Mouse (Mus musculus): ENCODE measurements at regions not wholly inside any gene's neighbourhood (a gene's known extent, or its start where the extent isn't known, plus 50 kb on each side); places are given as distances from the start of the nearest gene placed in this dataset.

GRCm38 (mm10) chr13:5448601-5449000 is 412.7 kb upstream of the Klf6 start:
- Histone ChIP-seq H3K4me3 (replicated peaks; ENCODE audit: low read length) (no peak overlapping the region), H3K9me3 (ENCODE audit: control insufficient read depth, low read length) (no peaks in the 10 kb centered on the region), H3K9ac (no peak overlapping the region), H3K4me2 (replicated peaks) (no peak overlapping the region), H3K36me3 (replicated peaks; ENCODE audit: control insufficient read depth, insufficient read depth) (no peaks in the 10 kb centered on the region), H3K27ac (no peak overlapping the region), H3K27me3 (ENCODE audit: control insufficient read depth, insufficient read depth, low read length) (no peaks in the 10 kb centered on the region), H3K4me1 (replicated peaks; ENCODE audit: control insufficient read depth, insufficient read depth, low read length) (no peaks in the 10 kb centered on the region)
- 84% methylated on average over 1 of the region's 1 CpGs for WGBS
- no peak for ATAC-seq (ENCODE audit: low FRiP score)
- DNase-seq (ENCODE audit: low spot score): no peak

- ATAC-seq (ENCODE audit: low FRiP score): no peak
- H3K9me3 ChIP-seq (ENCODE audit: control insufficient read depth, low read length): no peaks in the 10 kb centered on the region
- no peak for DNase-seq (ENCODE audit: low spot score)
- H3K36me3 ChIP-seq (replicated peaks; ENCODE audit: control insufficient read depth, insufficient read depth): no peaks in the 10 kb centered on the region
- H3K27ac ChIP-seq: no peak overlapping the region
- H3K4me2 ChIP-seq (replicated peaks): no peak overlapping the region
- H3K27me3 ChIP-seq (ENCODE audit: control insufficient read depth, insufficient read depth, low read length): no peaks in the 10 kb centered on the region
- no peaks in the 10 kb centered on the region for H3K4me1 ChIP-seq (replicated peaks; ENCODE audit: control insufficient read depth, insufficient read depth, low read length)
- H3K4me3 ChIP-seq (replicated peaks; ENCODE audit: low read length): no peak overlapping the region
- WGBS: 75% methylated on average over 2 of the region's 2 CpGs
- no peak overlapping the region for H3K9ac ChIP-seq
Observed at GRCm38 (mm10) chr13:5480779-5481178, 380.5 kb upstream of the Klf6 start.

GRCm38 (mm10) chr13:5492266-5492665 is 369.0 kb upstream of the Klf6 start:
- Histone ChIP-seq H3K36me3 (replicated peaks; ENCODE audit: control insufficient read depth, insufficient read depth) (no peaks in the 10 kb centered on the region), H3K9ac (no peak overlapping the region), H3K27ac (no peak overlapping the region), H3K4me1 (replicated peaks; ENCODE audit: control insufficient read depth, insufficient read depth, low read length) (no peaks in the 10 kb centered on the region), H3K4me2 (replicated peaks) (no peak overlapping the region), H3K27me3 (ENCODE audit: control insufficient read depth, insufficient read depth, low read length) (no peaks in the 10 kb centered on the region), H3K9me3 (ENCODE audit: control insufficient read depth, low read length) (no peaks in the 10 kb centered on the region), H3K4me3 (replicated peaks; ENCODE audit: low read length) (no peak overlapping the region)
- WGBS: 88% methylated on average over 1 of the region's 1 CpGs
- DNase-seq (ENCODE audit: low spot score): peak; percentile 6
- no peak for ATAC-seq (ENCODE audit: low FRiP score)

GRCm38 (mm10) chr13:5497535-5497934 is 363.7 kb upstream of the Klf6 start:
- no peak for ATAC-seq (ENCODE audit: low FRiP score)

GRCm38 (mm10) chr13:5511784-5512183 is 349.5 kb upstream of the Klf6 start:
- H3K27ac ChIP-seq: no peak overlapping the region
- H3K4me2 ChIP-seq (replicated peaks): no peak overlapping the region
- H3K4me3 ChIP-seq (replicated peaks; ENCODE audit: low read length): no peak overlapping the region
- H3K4me1 ChIP-seq (replicated peaks; ENCODE audit: control insufficient read depth, insufficient read depth, low read length): no peaks in the 10 kb centered on the region
- no peak overlapping the region for H3K9ac ChIP-seq
- DNase-seq (ENCODE audit: low spot score) (no peak), ATAC-seq (ENCODE audit: low FRiP score) (no peak)
- H3K9me3 ChIP-seq (ENCODE audit: control insufficient read depth, low read length): no peaks in the 10 kb centered on the region
- H3K27me3 ChIP-seq (ENCODE audit: control insufficient read depth, insufficient read depth, low read length): no peaks in the 10 kb centered on the region
- H3K36me3 ChIP-seq (replicated peaks; ENCODE audit: control insufficient read depth, insufficient read depth): no peaks in the 10 kb centered on the region

More at GRCm38 (mm10) chr13:5497535-5497934, 363.7 kb upstream of the Klf6 start:
- Histone ChIP-seq H3K4me3 (replicated peaks; ENCODE audit: low read length) (no peak overlapping the region), H3K36me3 (replicated peaks; ENCODE audit: control insufficient read depth, insufficient read depth) (no peaks in the 10 kb centered on the region), H3K27me3 (ENCODE audit: control insufficient read depth, insufficient read depth, low read length) (no peaks in the 10 kb centered on the region), H3K9ac (no peak overlapping the region), H3K27ac (no peak overlapping the region), H3K9me3 (ENCODE audit: control insufficient read depth, low read length) (no peaks in the 10 kb centered on the region), H3K4me1 (replicated peaks; ENCODE audit: control insufficient read depth, insufficient read depth, low read length) (no peaks in the 10 kb centered on the region), H3K4me2 (replicated peaks) (no peak overlapping the region)
- DNase-seq (ENCODE audit: low spot score): peak; percentile 34

- H3K9me3 ChIP-seq (ENCODE audit: control insufficient read depth, low read length): no peaks in the 10 kb centered on the region
- ATAC-seq (ENCODE audit: low FRiP score): no peak
- 75% methylated on average over 2 of the region's 2 CpGs for WGBS
Observed at GRCm38 (mm10) chr13:5515552-5515951, 345.7 kb upstream of the Klf6 start.

GRCm38 (mm10) chr13:5516088-5516487 is 345.2 kb upstream of the Klf6 start:
- WGBS: 84% methylated on average over 2 of the region's 2 CpGs
- H3K4me3 ChIP-seq (replicated peaks; ENCODE audit: low read length): no peak overlapping the region
- H3K9ac ChIP-seq: no peak overlapping the region
- no peaks in the 10 kb centered on the region for H3K36me3 ChIP-seq (replicated peaks; ENCODE audit: control insufficient read depth, insufficient read depth)
- H3K27ac ChIP-seq: no peak overlapping the region
- H3K27me3 ChIP-seq (ENCODE audit: control insufficient read depth, insufficient read depth, low read length): no peaks in the 10 kb centered on the region
- DNase-seq (ENCODE audit: low spot score) (no peak), ATAC-seq (ENCODE audit: low FRiP score) (no peak)
- H3K4me1 ChIP-seq (replicated peaks; ENCODE audit: control insufficient read depth, insufficient read depth, low read length): no peaks in the 10 kb centered on the region
- no peak overlapping the region for H3K4me2 ChIP-seq (replicated peaks)
- H3K9me3 ChIP-seq (ENCODE audit: control insufficient read depth, low read length): no peaks in the 10 kb centered on the region

More at GRCm38 (mm10) chr13:5515552-5515951, 345.7 kb upstream of the Klf6 start:
- DNase-seq (ENCODE audit: low spot score): peak; percentile 30
- Histone ChIP-seq H3K4me1 (replicated peaks; ENCODE audit: control insufficient read depth, insufficient read depth, low read length) (no peaks in the 10 kb centered on the region), H3K9ac (no peak overlapping the region), H3K27me3 (ENCODE audit: control insufficient read depth, insufficient read depth, low read length) (no peaks in the 10 kb centered on the region), H3K36me3 (replicated peaks; ENCODE audit: control insufficient read depth, insufficient read depth) (no peaks in the 10 kb centered on the region), H3K27ac (no peak overlapping the region), H3K4me3 (replicated peaks; ENCODE audit: low read length) (no peak overlapping the region), H3K4me2 (replicated peaks) (no peak overlapping the region)

- no peak overlapping the region for H3K4me3 ChIP-seq (replicated peaks; ENCODE audit: low read length)
- H3K9ac ChIP-seq: no peak overlapping the region
- DNase-seq (ENCODE audit: low spot score): no peak
- H3K4me1 ChIP-seq (replicated peaks; ENCODE audit: control insufficient read depth, insufficient read depth, low read length): no peaks in the 10 kb centered on the region
- ATAC-seq (ENCODE audit: low FRiP score): no peak
- H3K9me3 ChIP-seq (ENCODE audit: control insufficient read depth, low read length): no peaks in the 10 kb centered on the region
- 90% methylated on average over 1 of the region's 1 CpGs for WGBS
- no peak overlapping the region for H3K27ac ChIP-seq
- H3K27me3 ChIP-seq (ENCODE audit: control insufficient read depth, insufficient read depth, low read length): no peaks in the 10 kb centered on the region
- H3K4me2 ChIP-seq (replicated peaks): no peak overlapping the region
- H3K36me3 ChIP-seq (replicated peaks; ENCODE audit: control insufficient read depth, insufficient read depth): no peaks in the 10 kb centered on the region
Observed at GRCm38 (mm10) chr13:5519181-5519580, 342.1 kb upstream of the Klf6 start.

- Histone ChIP-seq H3K27ac (no peak overlapping the region), H3K27me3 (ENCODE audit: control insufficient read depth, insufficient read depth, low read length) (no peaks in the 10 kb centered on the region), H3K9ac (no peak overlapping the region), H3K4me3 (replicated peaks; ENCODE audit: low read length) (no peak overlapping the region), H3K4me1 (replicated peaks; ENCODE audit: control insufficient read depth, insufficient read depth, low read length) (no peaks in the 10 kb centered on the region), H3K36me3 (replicated peaks; ENCODE audit: control insufficient read depth, insufficient read depth) (no peaks in the 10 kb centered on the region), H3K9me3 (ENCODE audit: control insufficient read depth, low read length) (no peaks in the 10 kb centered on the region), H3K4me2 (replicated peaks) (no peak overlapping the region)
- ATAC-seq (ENCODE audit: low FRiP score) (no peak), DNase-seq (ENCODE audit: low spot score) (no peak)
- 72% methylated on average over 1 of the region's 1 CpGs for WGBS
Observed at GRCm38 (mm10) chr13:5519600-5519999, 341.7 kb upstream of the Klf6 start.

GRCm38 (mm10) chr13:5527400-5527799 is 333.9 kb upstream of the Klf6 start:
- Histone ChIP-seq H3K9ac (no peak overlapping the region), H3K36me3 (replicated peaks; ENCODE audit: control insufficient read depth, insufficient read depth) (no peaks in the 10 kb centered on the region), H3K9me3 (ENCODE audit: control insufficient read depth, low read length) (no peaks in the 10 kb centered on the region), H3K27me3 (ENCODE audit: control insufficient read depth, insufficient read depth, low read length) (no peaks in the 10 kb centered on the region), H3K27ac (no peak overlapping the region), H3K4me2 (replicated peaks) (no peak overlapping the region), H3K4me3 (replicated peaks; ENCODE audit: low read length) (no peak overlapping the region), H3K4me1 (replicated peaks; ENCODE audit: control insufficient read depth, insufficient read depth, low read length) (no peaks in the 10 kb centered on the region)
- DNase-seq (ENCODE audit: low spot score): no peak
- 95% methylated on average over 1 of the region's 1 CpGs for whole genome bisulfite sequencing
- ATAC-seq (ENCODE audit: low FRiP score): no peak

Data from hindbrain, embryonic 14.5 days (tissue).